Mouse (Mus musculus): ENCODE data around the gene Ubr4. TPM values are rescaled to one million over a fixed set of nuclear protein-coding genes. Genes with fewer than 3 reads are reported as not detected.
"Not testable (repeated sequence)": the region's sequence is repeated elsewhere in the genome, so short reads cannot be mapped to it uniquely, and the experiment has no call there.

Gene Ubr4
- polyA plus RNA-seq, 1 experiment from 2014 or later = 59.4 TPM

- 72% methylated on average over 12 of the region's 12 CpGs for WGBS
- H3K9me3 ChIP-seq = no peaks in the 10 kb centered on the region
These were observed 174.1 kb downstream of the Ubr4 start for GRCm38 (mm10) chr4:139526475-139526874.

GRCm38 (mm10) chr4:139530248-139530647 is 177.8 kb downstream of the Ubr4 start, which contains the start of gene Iffo2:
Gene Iffo2, plus strand, starts transcription at chr4:139530548.
- H3K9ac ChIP-seq; H3K4me2 ChIP-seq; H3K4me3 ChIP-seq (replicated peaks); H3K4me1 ChIP-seq; H3K27ac ChIP-seq; H3K9me3 ChIP-seq; ATAC-seq (ENCODE audit: insufficient read depth, low FRiP score, low read depth); H3K27me3 ChIP-seq (replicated peaks); H3K36me3 ChIP-seq: not testable (repeated sequence)
- 79% methylated on average over 5 of the region's 5 CpGs for WGBS

More at GRCm38 (mm10) chr4:139526475-139526874, 174.1 kb downstream of the Ubr4 start:
- Histone ChIP-seq H3K4me3 (replicated peaks) (no peak overlapping the region), H3K27me3 (replicated peaks) (no peaks in the 10 kb centered on the region), H3K4me2 (no peak overlapping the region), H3K4me1 (no peaks in the 10 kb centered on the region), H3K27ac (no peak overlapping the region), H3K9ac (no peak overlapping the region), H3K36me3 (no peaks in the 10 kb centered on the region)
- ATAC-seq (ENCODE audit: insufficient read depth, low FRiP score, low read depth) = no peak

- 89% methylated on average over 10 of the region's 10 CpGs for WGBS
- Histone ChIP-seq H3K27me3 (replicated peaks) (no peaks in the 10 kb centered on the region), H3K4me2 (no peak overlapping the region), H3K27ac (no peak overlapping the region), H3K36me3 (no peaks in the 10 kb centered on the region), H3K9ac (no peak overlapping the region), H3K4me3 (replicated peaks) (no peak overlapping the region), H3K4me1 (peaks cover 14% of the 10 kb centered on the region), H3K9me3 (no peaks in the 10 kb centered on the region)
- ATAC-seq (ENCODE audit: insufficient read depth, low FRiP score, low read depth) = no peak
These were observed 179.7 kb downstream of the Ubr4 start for GRCm38 (mm10) chr4:139532081-139532480.

- Histone ChIP-seq H3K4me2 (0 out of 2 replicates have a peak overlapping the region, but pooled peaks have one; percentile 12), H3K36me3 (no peaks in the 10 kb centered on the region), H3K4me1 (peaks cover 14% of the 10 kb centered on the region), H3K9ac (no peak overlapping the region), H3K27ac (peak overlapping the region; percentile 76), H3K27me3 (replicated peaks) (no peaks in the 10 kb centered on the region), H3K4me3 (replicated peaks) (no peak overlapping the region), H3K9me3 (no peaks in the 10 kb centered on the region)
- ATAC-seq (ENCODE audit: insufficient read depth, low FRiP score, low read depth) = peak; percentile 81
- 27% methylated on average over 12 of the region's 12 CpGs for WGBS
These were observed 182.8 kb downstream of the Ubr4 start for GRCm38 (mm10) chr4:139535127-139535695.

GRCm38 (mm10) chr4:139535719-139536118 is 183.3 kb downstream of the Ubr4 start:
- Histone ChIP-seq H3K4me2 (0 out of 2 replicates have a peak overlapping the region, but pooled peaks have one; percentile 12), H3K4me1 (peaks cover 14% of the 10 kb centered on the region), H3K9me3 (no peaks in the 10 kb centered on the region), H3K9ac (no peak overlapping the region), H3K36me3 (no peaks in the 10 kb centered on the region), H3K4me3 (replicated peaks) (no peak overlapping the region), H3K27ac (peak overlapping the region; percentile 76), H3K27me3 (replicated peaks) (no peaks in the 10 kb centered on the region)
- ATAC-seq (ENCODE audit: insufficient read depth, low FRiP score, low read depth) = peak; percentile 15; the same call in 1 of the 2 replicates
- 49% methylated on average over 7 of the region's 7 CpGs for WGBS

GRCm38 (mm10) chr4:139536706-139537105 is 184.3 kb downstream of the Ubr4 start:
- no peak for ATAC-seq (ENCODE audit: insufficient read depth, low FRiP score, low read depth)
- WGBS = 76% methylated on average over 9 of the region's 9 CpGs
- H3K27me3 ChIP-seq (replicated peaks) = no peaks in the 10 kb centered on the region

More at GRCm38 (mm10) chr4:139536706-139537105, 184.3 kb downstream of the Ubr4 start:
- Histone ChIP-seq H3K4me2 (no peak overlapping the region), H3K27ac (no peak overlapping the region), H3K9me3 (no peaks in the 10 kb centered on the region), H3K4me1 (peaks cover 14% of the 10 kb centered on the region), H3K4me3 (replicated peaks) (no peak overlapping the region), H3K36me3 (no peaks in the 10 kb centered on the region), H3K9ac (no peak overlapping the region)

Small RNA genes lying within 50 kb of the gene (microRNA-seq; reads per million reads assigned to microRNA genes)
- gene Gm24245 = 1.9 reads per million, percentile 2 among the genes with 10 or more reads in this experiment
- not detected for gene Gm25732

Other genes starting within 250 kb of the Ubr4 start
- 514 and 574 TPM in 2 replicates for gene Minos1, start 221.5 kb upstream of the Ubr4 start, polyA plus RNA-seq (2015; fragmentation: Nextera tagmentation; extraction: Ambion mirVana)
- gene Capzb, start 159.7 kb upstream of the Ubr4 start, polyA plus RNA-seq (2015; fragmentation: Nextera tagmentation; extraction: Ambion mirVana) = 375 and 416 TPM in 2 replicates
- gene Pqlc2, start 41.9 kb upstream of the Ubr4 start, polyA plus RNA-seq (2015; fragmentation: Nextera tagmentation; extraction: Ambion mirVana) = 14.3 and 14.9 TPM in 2 replicates
- gene Akr7a5, start 41.9 kb upstream of the Ubr4 start, polyA plus RNA-seq (2015; fragmentation: Nextera tagmentation; extraction: Ambion mirVana) = 111 and 125 TPM in 2 replicates
- gene Mrto4, start within 50 bp of the Ubr4 start, polyA plus RNA-seq (2015; fragmentation: Nextera tagmentation; extraction: Ambion mirVana) = 99.6 and 116 TPM in 2 replicates
- gene Emc1, start within 50 bp of the Ubr4 start, polyA plus RNA-seq (2015; fragmentation: Nextera tagmentation; extraction: Ambion mirVana) = 22.6 and 27.8 TPM in 2 replicates
- gene Iffo2, start 177.9 kb downstream of the Ubr4 start, polyA plus RNA-seq (2015; fragmentation: Nextera tagmentation; extraction: Ambion mirVana) = 2.2 and 4.2 TPM in 2 replicates